Mouse (Mus musculus) spleen, adult 2 months (tissue): Measurements from ENCODE around the gene Eml4.

Experiments used
- CTCF ChIP-seq: fragments of 200-500 bp; IDR thresholded peaks from 2 replicates; pipeline ENCODE4 v1.5.1; 2011; ENCODE audit warnings: mild to moderate bottlenecking, inconsistent platforms; ENCODE audit not compliant: insufficient read depth, insufficient read length, insufficient replicate concordance; ENCODE audit errors: extremely low read depth
- POLR2A ChIP-seq: fragments of 200-500 bp; IDR thresholded peaks from 2 replicates; pipeline ENCODE4 v1.6.1; 2011; ENCODE audit warnings: low read depth, low read length, inconsistent platforms

- TF ChIP-seq CTCF = no peak
- TF ChIP-seq POLR2A = no peak
Observed at GRCm38 (mm10) chr17:83374123-83374522, 23.4 kb downstream of the Eml4 start.
